Mouse (Mus musculus) ES-Bruce4 (cell line): Measurements from ENCODE around the gene Frmd4a.

Source experiments
- CTCF ChIP-seq: IDR thresholded peaks from one replicate; pipeline ENCODE4 v1.8.1; 2011; ENCODE audit warnings: low read depth, low read length
- EP300 ChIP-seq: IDR thresholded peaks from 2 replicates; pipeline ENCODE4 v1.6.1; 2011; ENCODE audit warnings: low read depth, low read length; ENCODE audit not compliant: insufficient read depth
- POLR2A ChIP-seq: IDR thresholded peaks from one replicate; pipeline ENCODE4 v1.8.1; 2011; ENCODE audit warnings: low read length; ENCODE audit not compliant: insufficient read depth

- TF ChIP-seq POLR2A (no peak), CTCF (no peak), EP300 (no peak)
Observed at GRCm38 (mm10) chr2:4157396-4157795, 139.9 kb downstream of the Frmd4a start.
